Mouse (Mus musculus): ENCODE measurements at regions not wholly inside any gene's neighbourhood (a gene's known extent, or its start where the extent isn't known, plus 50 kb on each side); places are given as distances from the start of the nearest gene placed in this dataset.
"Not testable (repeated sequence)": the region's sequence is repeated elsewhere in the genome, so short reads cannot be mapped to it uniquely, and the experiment has no call there.

DNA sequence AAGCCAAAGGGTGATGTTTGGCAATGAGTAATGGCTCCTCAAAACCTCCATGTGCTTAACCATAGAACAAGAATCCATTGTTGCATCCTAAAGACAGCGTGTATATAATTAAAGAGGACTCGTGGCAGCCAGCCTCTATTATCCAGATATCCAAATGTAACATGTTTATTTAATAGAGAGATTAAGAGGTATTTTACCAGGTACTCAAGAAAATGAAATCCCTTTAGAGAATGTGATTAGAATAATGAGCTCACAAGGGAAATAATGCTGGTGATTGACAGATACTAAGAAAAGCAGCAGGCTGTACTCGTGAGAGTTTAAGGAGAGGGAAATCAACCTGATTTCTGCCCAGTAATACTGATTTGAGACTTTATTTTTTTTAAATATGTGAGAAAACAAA lies 295.5 kb upstream of the Tmprss15 start:
- Histone ChIP-seq H3K27me3 (ENCODE audit: control insufficient read depth, insufficient read depth, low read length) (no peaks in the 10 kb centered on the region), H3K36me3 (ENCODE audit: control insufficient read depth, insufficient read depth, low read length) (no peaks in the 10 kb centered on the region), H3K9me3 (ENCODE audit: control insufficient read depth, low read length) (no peaks in the 10 kb centered on the region), H3K4me1 (ENCODE audit: control insufficient read depth, insufficient read depth, low read length) (no peaks in the 10 kb centered on the region), H3K4me2 (replicated peaks; ENCODE audit: low read depth, low read length) (no peak overlapping the region), H3K27ac (ENCODE audit: low read depth, low read length) (no peak overlapping the region), H3K4me3 (ENCODE audit: low read length) (no peak overlapping the region), H3K9ac (ENCODE audit: low read depth, low read length) (no peak overlapping the region)
- 83% methylated on average over 3 of the region's 3 CpGs for WGBS
- no peak for ATAC-seq (ENCODE audit: low FRiP score, low TSS enrichment)

DNA sequence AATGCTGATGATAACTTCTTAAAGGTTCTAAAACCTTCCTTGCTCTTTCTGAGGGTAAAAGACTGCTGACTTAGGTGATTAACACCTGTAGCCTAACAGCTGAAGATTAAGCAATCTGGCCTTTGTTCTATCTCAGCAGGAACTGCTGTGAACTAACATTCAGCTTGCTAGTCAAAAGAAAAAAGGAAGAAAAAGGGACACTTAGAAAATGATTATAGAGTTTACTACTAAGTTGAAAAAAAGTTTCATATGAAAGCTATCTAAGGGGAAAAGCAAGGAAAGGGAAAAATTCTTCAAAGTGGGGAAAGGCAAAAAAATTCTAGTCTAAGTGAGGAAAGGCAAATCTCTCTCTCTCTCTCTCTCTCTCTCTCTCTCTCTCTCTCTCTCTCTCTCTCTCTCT lies 259.2 kb upstream of the Tmprss15 start:
- H3K27ac ChIP-seq (ENCODE audit: low read depth, low read length) = no peak overlapping the region
- ATAC-seq (ENCODE audit: low FRiP score, low TSS enrichment) = no peak
- no peaks in the 10 kb centered on the region for H3K4me1 ChIP-seq (ENCODE audit: control insufficient read depth, insufficient read depth, low read length)
- H3K9me3 ChIP-seq (ENCODE audit: control insufficient read depth, low read length) = no peaks in the 10 kb centered on the region
- H3K4me2 ChIP-seq (replicated peaks; ENCODE audit: low read depth, low read length) = no peak overlapping the region
- no peaks in the 10 kb centered on the region for H3K36me3 ChIP-seq (ENCODE audit: control insufficient read depth, insufficient read depth, low read length)
- no peak overlapping the region for H3K4me3 ChIP-seq (ENCODE audit: low read length)
- H3K27me3 ChIP-seq (ENCODE audit: control insufficient read depth, insufficient read depth, low read length) = no peaks in the 10 kb centered on the region
- H3K9ac ChIP-seq (ENCODE audit: low read depth, low read length) = no peak overlapping the region

DNA sequence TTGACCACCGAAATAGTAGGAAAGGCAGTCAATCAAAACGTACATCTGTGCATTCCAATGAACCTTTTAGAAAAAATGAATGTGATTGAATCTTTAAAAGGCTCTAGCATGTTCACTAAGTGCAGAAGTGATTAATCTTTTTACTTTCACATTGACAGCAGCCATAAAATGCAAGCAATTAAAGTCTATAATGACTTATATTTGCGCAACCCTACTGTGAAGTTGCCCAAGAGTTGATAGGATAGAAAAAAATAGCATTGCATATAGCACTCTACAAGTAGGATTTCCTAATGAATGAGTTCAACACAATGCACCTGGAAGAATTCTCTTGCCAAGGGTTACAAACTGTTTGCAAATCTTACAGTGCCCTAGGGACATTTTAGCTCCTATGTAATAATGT lies 251.6 kb upstream of the Tmprss15 start:
- no peaks in the 10 kb centered on the region for H3K27me3 ChIP-seq (ENCODE audit: control insufficient read depth, insufficient read depth, low read length)
- H3K9ac ChIP-seq (ENCODE audit: low read depth, low read length) = no peak overlapping the region
- ATAC-seq (ENCODE audit: low FRiP score, low TSS enrichment) = peak; percentile 82
- WGBS = 40% methylated on average over 3 of the region's 3 CpGs
- H3K9me3 ChIP-seq (ENCODE audit: control insufficient read depth, low read length) = no peaks in the 10 kb centered on the region
- H3K4me3 ChIP-seq (ENCODE audit: low read length) = no peak overlapping the region
- H3K36me3 ChIP-seq (ENCODE audit: control insufficient read depth, insufficient read depth, low read length) = no peaks in the 10 kb centered on the region
- no peaks in the 10 kb centered on the region for H3K4me1 ChIP-seq (ENCODE audit: control insufficient read depth, insufficient read depth, low read length)
- H3K27ac ChIP-seq (ENCODE audit: low read depth, low read length) = no peak overlapping the region
- H3K4me2 ChIP-seq (replicated peaks; ENCODE audit: low read depth, low read length) = no peak overlapping the region

DNA sequence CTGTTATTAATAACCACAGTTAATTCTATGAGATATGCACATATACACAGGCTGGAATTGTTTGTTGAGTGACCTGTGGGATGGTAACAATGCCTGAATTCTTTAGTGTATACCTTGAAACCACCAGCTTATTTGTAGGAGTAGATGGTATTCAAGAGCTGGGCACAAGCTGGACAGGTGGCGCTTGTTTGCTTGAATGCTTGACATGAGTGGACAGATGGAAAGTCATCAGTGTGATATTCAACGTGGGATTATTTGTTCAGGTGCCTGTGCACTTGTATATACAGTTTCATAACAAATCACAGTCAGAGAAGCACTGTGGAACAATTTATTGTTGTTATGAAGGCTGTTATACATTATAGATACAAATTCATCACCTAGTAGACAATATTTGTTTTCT lies 245.5 kb upstream of the Tmprss15 start:
- Histone ChIP-seq H3K27ac (ENCODE audit: low read depth, low read length) (no peak overlapping the region), H3K4me2 (replicated peaks; ENCODE audit: low read depth, low read length) (no peak overlapping the region), H3K36me3 (ENCODE audit: control insufficient read depth, insufficient read depth, low read length) (no peaks in the 10 kb centered on the region), H3K9me3 (ENCODE audit: control insufficient read depth, low read length) (no peaks in the 10 kb centered on the region), H3K27me3 (ENCODE audit: control insufficient read depth, insufficient read depth, low read length) (no peaks in the 10 kb centered on the region), H3K9ac (ENCODE audit: low read depth, low read length) (no peak overlapping the region), H3K4me3 (ENCODE audit: low read length) (no peak overlapping the region), H3K4me1 (ENCODE audit: control insufficient read depth, insufficient read depth, low read length) (no peaks in the 10 kb centered on the region)
- no peak for ATAC-seq (ENCODE audit: low FRiP score, low TSS enrichment)
- WGBS = 66% methylated on average over 2 of the region's 2 CpGs

DNA sequence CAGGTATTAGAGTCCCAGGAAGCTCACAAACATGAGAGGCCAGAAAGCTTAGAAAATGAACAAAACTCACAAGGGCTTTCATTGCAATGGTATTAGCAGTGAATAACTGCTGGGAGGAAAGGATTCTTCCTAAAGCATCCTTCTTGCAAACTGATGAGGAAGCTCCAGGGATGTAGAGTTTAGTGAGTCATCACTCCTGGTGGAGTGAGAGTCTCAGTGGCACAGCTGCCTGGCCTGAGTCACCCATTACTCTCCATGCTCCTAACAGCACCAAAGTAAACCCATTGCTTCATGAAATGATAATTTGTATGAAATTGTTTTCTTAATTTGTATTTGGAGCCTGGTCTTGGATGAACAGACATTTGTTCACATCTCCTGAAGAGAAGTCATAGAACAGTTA lies 245.1 kb upstream of the Tmprss15 start:
- H3K4me1 ChIP-seq (ENCODE audit: control insufficient read depth, insufficient read depth, low read length) = no peaks in the 10 kb centered on the region
- H3K9me3 ChIP-seq (ENCODE audit: control insufficient read depth, low read length) = no peaks in the 10 kb centered on the region
- no peak overlapping the region for H3K4me2 ChIP-seq (replicated peaks; ENCODE audit: low read depth, low read length)
- H3K4me3 ChIP-seq (ENCODE audit: low read length) = no peak overlapping the region
- ATAC-seq (ENCODE audit: low FRiP score, low TSS enrichment) = no peak
- no peaks in the 10 kb centered on the region for H3K36me3 ChIP-seq (ENCODE audit: control insufficient read depth, insufficient read depth, low read length)
- H3K9ac ChIP-seq (ENCODE audit: low read depth, low read length) = no peak overlapping the region
- H3K27ac ChIP-seq (ENCODE audit: low read depth, low read length) = no peak overlapping the region
- no peaks in the 10 kb centered on the region for H3K27me3 ChIP-seq (ENCODE audit: control insufficient read depth, insufficient read depth, low read length)

DNA sequence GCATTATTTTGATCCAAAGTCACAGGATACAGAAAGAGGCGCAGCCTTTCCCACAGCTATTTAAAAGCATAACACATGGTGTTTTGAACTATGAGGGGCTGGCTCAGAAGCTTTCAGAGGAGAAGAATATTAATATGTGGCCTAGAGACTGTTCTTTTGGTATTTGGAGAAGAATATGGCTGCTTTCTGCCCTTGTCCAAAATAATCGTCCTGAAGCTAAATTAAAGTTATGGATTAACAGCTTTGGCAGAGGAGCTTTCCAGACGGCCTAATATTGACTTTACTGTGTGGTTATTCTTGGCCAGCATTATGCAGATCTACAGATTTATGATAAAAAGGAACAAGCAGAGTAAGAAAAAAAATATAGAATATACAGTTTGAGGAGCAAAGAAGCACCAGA lies 222.4 kb upstream of the Tmprss15 start:
- Histone ChIP-seq H3K27ac (ENCODE audit: low read depth, low read length) (no peak overlapping the region), H3K9me3 (ENCODE audit: control insufficient read depth, low read length) (no peaks in the 10 kb centered on the region), H3K4me1 (ENCODE audit: control insufficient read depth, insufficient read depth, low read length) (no peaks in the 10 kb centered on the region), H3K4me3 (ENCODE audit: low read length) (no peak overlapping the region), H3K4me2 (replicated peaks; ENCODE audit: low read depth, low read length) (no peak overlapping the region), H3K27me3 (ENCODE audit: control insufficient read depth, insufficient read depth, low read length) (no peaks in the 10 kb centered on the region), H3K9ac (ENCODE audit: low read depth, low read length) (no peak overlapping the region), H3K36me3 (ENCODE audit: control insufficient read depth, insufficient read depth, low read length) (no peaks in the 10 kb centered on the region)
- peak; percentile 16; the same call in 1 of the 2 replicates for ATAC-seq (ENCODE audit: low FRiP score, low TSS enrichment)
- whole genome bisulfite sequencing = 61% methylated on average over 3 of the region's 3 CpGs

DNA sequence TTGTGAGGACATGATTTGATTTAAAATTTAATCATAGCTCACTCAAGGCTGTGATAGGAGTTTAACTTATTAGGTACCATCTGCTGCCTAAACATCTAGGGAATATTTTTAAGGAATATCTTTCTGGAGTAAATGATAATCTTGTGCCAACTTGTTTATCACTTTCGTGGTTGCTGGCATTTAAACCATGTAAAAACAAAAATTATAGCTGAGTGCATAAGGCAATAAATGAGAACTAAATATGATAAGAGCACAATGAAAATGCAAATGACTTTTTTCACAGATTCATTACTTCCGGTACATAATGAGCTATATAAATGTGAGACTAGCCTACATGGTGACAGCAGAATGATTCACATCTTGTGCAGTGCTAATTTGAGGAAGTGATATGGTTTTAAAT lies 221.8 kb upstream of the Tmprss15 start:
- no peaks in the 10 kb centered on the region for H3K9me3 ChIP-seq (ENCODE audit: control insufficient read depth, low read length)
- H3K27ac ChIP-seq (ENCODE audit: low read depth, low read length) = no peak overlapping the region
- no peaks in the 10 kb centered on the region for H3K36me3 ChIP-seq (ENCODE audit: control insufficient read depth, insufficient read depth, low read length)
- H3K27me3 ChIP-seq (ENCODE audit: control insufficient read depth, insufficient read depth, low read length) = no peaks in the 10 kb centered on the region
- H3K4me3 ChIP-seq (ENCODE audit: low read length) = no peak overlapping the region
- ATAC-seq (ENCODE audit: low FRiP score, low TSS enrichment) = no peak
- 71% methylated on average over 2 of the region's 2 CpGs for WGBS
- H3K4me1 ChIP-seq (ENCODE audit: control insufficient read depth, insufficient read depth, low read length) = no peaks in the 10 kb centered on the region
- no peak overlapping the region for H3K4me2 ChIP-seq (replicated peaks; ENCODE audit: low read depth, low read length)
- no peak overlapping the region for H3K9ac ChIP-seq (ENCODE audit: low read depth, low read length)

DNA sequence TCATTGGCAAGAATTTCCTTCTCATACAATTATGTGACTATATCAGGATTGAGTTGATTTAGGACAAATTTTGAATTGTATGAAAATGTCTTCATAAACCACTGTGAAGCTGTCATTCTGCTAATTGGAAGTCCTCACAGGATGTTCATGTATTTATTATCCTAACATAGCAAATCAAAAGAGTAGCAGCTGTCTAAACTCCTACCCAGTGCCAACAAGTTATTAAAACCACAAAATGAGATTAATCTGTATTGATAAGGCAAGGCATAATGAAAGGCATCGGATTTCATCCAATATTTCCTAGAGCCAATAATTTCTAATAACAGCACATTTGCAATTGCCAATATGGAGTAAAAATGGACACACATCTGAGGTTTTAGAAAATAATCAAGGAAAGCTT lies 217.6 kb upstream of the Tmprss15 start:
- Histone ChIP-seq H3K4me2 (replicated peaks; ENCODE audit: low read depth, low read length) (no peak overlapping the region), H3K9ac (ENCODE audit: low read depth, low read length) (no peak overlapping the region)
- 92% methylated on average over 1 of the region's 1 CpGs for WGBS

DNA sequence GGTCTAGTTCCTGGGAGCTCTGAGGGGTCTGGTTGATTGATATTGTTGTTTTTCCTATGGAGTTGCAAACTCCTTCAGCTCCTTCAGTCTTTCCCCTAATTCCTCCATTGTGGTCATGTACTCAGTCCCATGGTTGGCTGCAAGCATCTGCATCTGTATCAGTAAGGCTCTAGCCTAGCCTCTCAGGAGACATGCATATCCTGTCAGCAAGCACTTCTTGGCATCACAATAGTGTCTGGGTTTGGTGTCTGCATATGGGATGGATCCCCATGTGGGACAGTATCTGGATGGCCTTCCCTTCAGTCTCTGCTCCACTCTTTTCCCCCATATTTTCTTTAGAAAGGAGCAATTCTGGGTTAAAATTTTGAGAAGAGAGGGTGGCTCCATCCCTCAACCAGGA lies 205.7 kb upstream of the Tmprss15 start:
- not testable (repeated sequence) for H3K4me2 ChIP-seq (replicated peaks; ENCODE audit: low read depth, low read length); ATAC-seq (ENCODE audit: low FRiP score, low TSS enrichment); H3K9ac ChIP-seq (ENCODE audit: low read depth, low read length); H3K27ac ChIP-seq (ENCODE audit: low read depth, low read length); H3K4me3 ChIP-seq (ENCODE audit: low read length); H3K9me3 ChIP-seq (ENCODE audit: control insufficient read depth, low read length); H3K36me3 ChIP-seq (ENCODE audit: control insufficient read depth, insufficient read depth, low read length); H3K4me1 ChIP-seq (ENCODE audit: control insufficient read depth, insufficient read depth, low read length); H3K27me3 ChIP-seq (ENCODE audit: control insufficient read depth, insufficient read depth, low read length)

More for the DNA sequence above, 217.6 kb upstream of the Tmprss15 start:
- Histone ChIP-seq H3K9me3 (ENCODE audit: control insufficient read depth, low read length) (no peaks in the 10 kb centered on the region), H3K27me3 (ENCODE audit: control insufficient read depth, insufficient read depth, low read length) (no peaks in the 10 kb centered on the region), H3K27ac (ENCODE audit: low read depth, low read length) (no peak overlapping the region), H3K36me3 (ENCODE audit: control insufficient read depth, insufficient read depth, low read length) (no peaks in the 10 kb centered on the region), H3K4me3 (ENCODE audit: low read length) (no peak overlapping the region), H3K4me1 (ENCODE audit: control insufficient read depth, insufficient read depth, low read length) (no peaks in the 10 kb centered on the region)
- ATAC-seq (ENCODE audit: low FRiP score, low TSS enrichment) = no peak

DNA sequence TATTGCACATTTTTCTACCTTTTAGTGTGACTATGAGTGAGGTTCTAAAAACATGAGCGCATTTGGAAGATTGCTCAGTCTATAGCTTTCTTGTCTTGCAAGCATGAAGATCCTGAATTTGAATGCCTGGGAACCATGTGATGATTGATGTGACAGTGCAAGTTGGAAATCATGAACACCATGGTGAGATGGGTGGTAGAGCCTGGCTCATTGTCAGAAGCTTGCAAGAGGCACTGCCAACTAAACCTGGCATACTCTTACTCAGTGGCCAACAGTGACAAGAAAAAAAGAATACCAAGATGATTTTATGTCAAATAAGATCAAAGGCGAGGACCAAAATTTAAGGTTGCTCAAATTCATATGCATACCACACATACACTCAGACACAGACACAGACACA lies 188.1 kb upstream of the Tmprss15 start:
- Histone ChIP-seq H3K9ac (ENCODE audit: low read depth, low read length) (no peak overlapping the region), H3K9me3 (ENCODE audit: control insufficient read depth, low read length) (no peaks in the 10 kb centered on the region), H3K36me3 (ENCODE audit: control insufficient read depth, insufficient read depth, low read length) (no peaks in the 10 kb centered on the region), H3K27ac (ENCODE audit: low read depth, low read length) (no peak overlapping the region), H3K27me3 (ENCODE audit: control insufficient read depth, insufficient read depth, low read length) (no peaks in the 10 kb centered on the region), H3K4me3 (ENCODE audit: low read length) (no peak overlapping the region), H3K4me2 (replicated peaks; ENCODE audit: low read depth, low read length) (no peak overlapping the region), H3K4me1 (ENCODE audit: control insufficient read depth, insufficient read depth, low read length) (no peaks in the 10 kb centered on the region)
- ATAC-seq (ENCODE audit: low FRiP score, low TSS enrichment) = no peak
- 86% methylated on average over 2 of the region's 2 CpGs for WGBS

Data from kidney, embryonic 14.5 days (tissue).